Mouse (Mus musculus) skeletal muscle tissue, adult 2 months (tissue): ENCODE data around the gene Mfsd2a.
A peak's percentile ranks its signal among the peaks of the same experiment; 100 is the strongest.

Experiments used
- DNase-seq: peaks from one replicate; pipeline ENCODE4 v3.0.0-alpha.2; 2012; ENCODE audit warnings: low read depth, low spot score

Gene Mfsd2a

DNA sequence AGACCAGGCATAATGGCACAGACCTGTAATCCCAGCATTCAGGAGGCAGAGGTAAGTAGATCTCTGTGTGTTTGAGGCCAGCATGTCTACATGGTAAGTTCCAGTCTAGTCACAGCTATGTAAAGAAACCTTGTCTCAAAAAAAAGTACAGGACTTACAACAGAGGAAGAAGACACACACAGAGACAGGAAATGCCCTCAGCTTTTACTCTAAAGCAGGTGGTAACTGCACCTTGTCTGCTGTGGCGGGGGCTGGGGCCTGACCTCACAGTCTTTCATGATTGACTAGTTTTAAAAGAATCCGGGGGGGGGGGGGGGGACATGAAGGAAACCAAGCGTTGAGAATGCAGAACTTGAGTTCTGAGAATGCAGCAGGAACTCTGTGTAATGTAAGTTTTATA is 27.1 kb downstream of the Mfsd2a start:
- DNase-seq: no peak

DNA sequence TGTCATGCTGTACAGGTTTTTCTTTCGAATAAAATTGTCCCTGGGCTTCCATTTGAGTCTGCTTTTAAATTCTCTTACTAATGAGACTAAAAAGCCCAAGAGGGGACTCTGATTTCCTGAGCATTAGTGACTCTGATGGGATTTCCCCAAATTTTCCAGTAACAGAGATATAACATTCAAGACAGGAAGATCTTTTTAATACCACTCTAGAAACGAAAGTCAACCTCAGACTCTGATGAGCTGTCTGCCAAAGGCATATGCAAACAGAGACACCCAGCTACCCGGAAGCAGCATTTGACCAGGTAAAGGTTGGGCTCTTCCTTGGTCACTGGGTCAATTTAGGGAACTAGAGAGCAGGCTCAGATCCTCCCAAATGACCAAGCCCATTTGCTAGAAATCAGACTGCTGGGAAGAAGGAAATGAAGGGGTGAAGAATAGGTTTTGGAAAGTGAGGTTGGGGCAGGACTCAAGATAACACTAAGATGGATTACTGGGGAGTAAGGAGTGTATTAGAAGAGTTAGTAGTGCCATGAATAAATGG is 27.9 kb downstream of the Mfsd2a start:
- no peak for DNase-seq

GRCm38 (mm10) chr4:122932239-122932978 is 28.6 kb downstream of the Mfsd2a start:
- no peak for DNase-seq

DNA sequence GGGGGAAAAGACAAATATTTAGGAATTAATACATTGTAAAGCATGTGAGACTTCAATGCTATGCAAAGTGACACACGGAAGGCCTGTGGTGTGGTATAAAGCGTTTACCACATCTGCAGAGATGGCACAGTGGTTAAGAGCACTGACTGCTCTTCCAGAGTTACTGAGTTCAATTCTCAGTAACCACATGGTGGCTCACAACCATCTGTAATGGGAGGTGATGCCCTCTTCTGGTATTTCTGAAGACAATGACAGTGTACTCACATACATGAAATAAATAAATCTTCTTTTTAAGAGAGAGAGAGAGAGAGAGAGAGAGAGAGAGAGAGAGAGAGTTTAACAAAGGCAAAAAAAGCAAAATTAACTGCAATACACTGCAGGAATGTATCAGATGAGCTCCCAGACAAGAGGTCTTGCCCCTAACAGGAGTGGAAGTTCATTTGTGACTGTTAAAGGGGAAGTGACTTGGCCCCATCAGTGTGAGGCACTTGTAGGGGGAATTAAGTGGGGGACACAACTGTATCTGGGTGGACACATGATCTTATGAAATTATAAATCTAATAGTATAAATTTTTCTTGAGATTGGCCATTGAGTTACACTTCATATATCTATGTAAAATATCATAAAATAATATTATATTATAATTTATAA is 29.9 kb downstream of the Mfsd2a start:
- no peak for DNase-seq

GRCm38 (mm10) chr4:122923392-122924344 is 37.3 kb downstream of the Mfsd2a start:
- DNase-seq: peak; percentile 26

DNA sequence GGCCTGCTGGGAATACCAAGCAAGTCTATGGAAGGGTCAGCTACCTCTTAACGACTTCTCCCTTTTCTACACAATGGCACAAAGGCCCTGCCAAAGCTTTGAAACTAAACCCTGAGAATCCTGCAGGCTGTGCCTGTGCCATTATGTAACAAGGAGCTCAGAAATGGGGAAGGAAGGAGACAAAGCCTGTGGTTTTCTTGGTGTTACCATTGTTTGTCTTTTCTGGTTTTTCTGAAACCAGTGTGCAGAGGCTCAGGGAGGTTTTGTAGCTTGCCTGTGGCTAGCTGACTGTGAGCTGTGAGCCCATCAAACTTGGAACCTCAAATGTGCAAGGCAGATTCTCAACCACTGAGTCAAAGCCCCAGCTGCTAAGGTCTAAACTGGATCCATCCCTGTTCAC is 38.1 kb downstream of the Mfsd2a start:
- no peak for DNase-seq

DNA sequence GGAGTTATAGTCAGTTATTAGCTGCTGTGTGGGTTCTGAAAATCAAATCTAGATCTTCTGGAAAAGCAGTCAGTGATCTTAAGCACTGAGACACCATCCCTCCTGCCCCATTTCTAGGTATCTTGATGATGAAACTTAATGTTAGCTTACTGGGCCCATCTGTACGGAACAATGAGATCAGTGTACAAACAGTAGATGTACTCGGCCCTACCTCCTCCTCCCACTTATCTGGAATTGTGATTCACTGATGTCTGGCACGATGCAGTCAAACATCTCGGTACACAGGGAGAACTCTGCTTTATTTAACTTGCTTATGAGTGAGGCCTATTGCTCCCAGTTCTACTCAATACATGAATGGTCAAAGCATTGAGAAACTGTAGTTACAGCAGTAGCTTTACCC is 45.0 kb downstream of the Mfsd2a start:
- no peak for DNase-seq

DNA sequence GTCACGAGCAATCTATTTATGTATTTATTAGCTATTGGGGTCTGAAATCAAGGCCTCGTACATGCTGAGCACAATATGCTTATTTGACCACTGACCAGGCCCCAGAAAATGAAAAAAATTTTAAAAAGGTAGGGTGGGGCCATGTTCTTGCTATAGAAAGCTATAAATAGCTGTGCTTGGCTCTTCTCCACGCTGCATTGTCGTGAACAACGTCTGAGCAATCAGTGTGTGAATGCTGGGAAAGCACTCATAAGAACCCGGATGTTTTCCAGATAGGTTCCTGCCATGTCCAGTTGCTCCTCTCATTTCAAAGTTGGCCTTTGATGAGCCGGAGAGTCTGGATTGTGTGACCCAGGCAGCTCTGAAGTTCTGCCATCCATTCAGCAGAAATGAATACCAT is 46.8 kb downstream of the Mfsd2a start:
- no peak for DNase-seq

DNA sequence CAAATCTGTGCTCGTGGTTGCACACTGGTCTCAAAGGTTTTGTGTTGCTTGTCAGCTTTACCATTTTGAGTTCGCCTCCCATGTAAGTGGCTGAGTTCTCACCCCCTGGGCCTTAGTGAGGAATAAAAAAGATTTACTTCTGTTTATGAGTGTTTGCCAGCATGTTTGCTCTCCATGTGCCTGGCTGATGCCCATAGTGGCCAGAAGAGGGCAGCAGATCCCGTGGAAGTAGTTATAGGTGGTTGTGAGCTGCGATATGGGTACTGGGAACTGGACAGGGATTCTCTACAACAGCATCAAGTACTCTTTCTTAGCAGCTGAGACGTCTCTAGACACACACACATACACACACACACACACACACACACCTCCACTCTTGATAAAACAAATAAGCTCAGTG is 48.4 kb downstream of the Mfsd2a start:
- DNase-seq: no peak

DNA sequence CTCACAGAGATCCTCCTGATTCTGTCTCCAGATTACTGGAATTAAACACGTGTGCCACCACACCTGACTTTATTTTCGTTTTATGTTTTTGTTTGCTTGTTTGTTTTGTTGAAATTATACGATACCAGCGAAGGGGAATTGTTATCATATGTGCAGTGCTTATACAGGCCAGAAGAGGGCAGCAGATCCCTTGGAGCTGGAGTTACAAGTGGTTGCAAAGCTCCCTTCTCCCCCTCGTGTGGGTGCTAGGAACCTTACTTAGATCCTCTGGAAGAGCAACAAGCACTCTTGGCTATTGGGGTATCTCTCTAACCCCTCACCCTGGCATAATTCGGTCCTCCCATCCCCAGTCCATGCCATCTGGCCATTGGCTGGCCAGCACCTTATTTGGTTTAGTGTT is 50.4 kb downstream of the Mfsd2a start:
- no peak for DNase-seq

DNA sequence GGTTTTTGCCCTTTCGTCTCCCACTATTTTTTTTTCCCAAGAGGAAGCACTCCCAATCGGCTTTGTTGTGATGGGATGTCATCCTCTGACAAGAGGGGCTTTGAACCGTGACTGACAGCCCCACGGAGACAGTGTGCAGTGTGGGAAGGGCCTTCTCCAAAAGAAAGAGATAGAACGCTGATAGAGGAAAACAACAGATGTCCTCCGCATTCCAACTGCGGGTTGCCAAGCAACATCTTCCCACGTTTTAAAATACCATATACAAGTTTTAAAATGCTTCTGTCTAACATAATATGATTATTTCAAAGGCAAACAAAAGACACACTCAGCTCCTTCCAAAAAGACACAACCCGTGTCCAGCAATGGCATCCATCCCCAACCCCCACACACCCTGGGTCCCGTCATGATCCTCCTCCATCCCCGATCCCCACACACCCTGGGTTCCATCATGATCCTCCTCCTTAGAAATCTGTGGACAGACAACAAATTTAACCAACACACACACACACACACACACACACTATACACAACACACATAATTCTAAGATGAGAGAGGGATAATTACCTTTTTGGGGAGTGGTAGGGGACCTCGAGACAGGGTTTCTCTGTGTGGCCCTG is 51.3 kb downstream of the Mfsd2a start:
- DNase-seq: no peak

DNA sequence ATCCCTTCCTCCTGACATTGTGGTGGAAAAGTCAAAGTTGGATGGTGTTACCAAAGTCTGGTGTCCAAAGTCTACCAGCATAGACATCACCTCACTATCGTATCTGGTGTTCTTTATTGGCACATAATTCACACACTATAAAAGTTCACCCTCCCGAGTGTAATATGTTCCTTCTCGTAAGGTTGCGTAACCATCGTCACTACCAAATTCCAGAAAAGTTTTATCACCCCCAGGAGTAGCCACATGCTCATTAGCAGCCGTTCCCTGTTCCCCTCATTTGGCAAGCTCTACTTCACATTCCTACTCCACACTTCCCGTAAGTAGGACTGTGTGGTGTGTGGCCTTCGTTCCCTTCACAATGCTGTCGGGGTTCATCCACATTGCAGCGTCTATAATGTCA is 55.6 kb downstream of the Mfsd2a start:
- no peak for DNase-seq

GRCm38 (mm10) chr4:122903709-122904108 is 57.3 kb downstream of the Mfsd2a start:
- DNase-seq: no peak

- DNase-seq: no peak
These were observed 58.8 kb downstream of the Mfsd2a start for GRCm38 (mm10) chr4:122902156-122902555.

GRCm38 (mm10) chr4:122898313-122898712 is 62.7 kb downstream of the Mfsd2a start:
- DNase-seq: peak; percentile 39

GRCm38 (mm10) chr4:122897750-122898149 is 63.2 kb downstream of the Mfsd2a start:
- no peak for DNase-seq
